Mouse (Mus musculus) hindbrain, embryonic 13.5 days (tissue): ENCODE data around the gene Zkscan6. TPM values are rescaled to one million over a fixed set of nuclear protein-coding genes. Genes with fewer than 3 reads are reported as not detected.

Source experiments
- ATAC-seq: fragments of 200-750 bp; cut with Nextera tagmentation; 2 replicates; pipeline ENCODE4 v1.8.0; 2017; ENCODE audit warnings: moderate TSS enrichment; ENCODE audit not compliant: low FRiP score
- H3K27ac ChIP-seq: fragments of 300-500 bp; sonication (generic); 2 replicates; pipeline ENCODE4 v1.5.1; 2015; ENCODE audit warnings: inconsistent platforms, mild to moderate bottlenecking, moderate library complexity
- H3K27me3 ChIP-seq: fragments of 300-500 bp; sonication (generic); 2 replicates; pipeline ENCODE4 v1.6.1; 2015; ENCODE audit warnings: mild to moderate bottlenecking, inconsistent platforms
- H3K36me3 ChIP-seq: fragments of 300-500 bp; sonication (generic); 2 replicates; pipeline ENCODE4 v1.6.1; 2015; ENCODE audit warnings: mild to moderate bottlenecking, inconsistent platforms
- H3K4me1 ChIP-seq: fragments of 300-500 bp; sonication (generic); replicated peaks from 2 replicates; pipeline ENCODE4 v1.6.1; 2015; ENCODE audit warnings: inconsistent platforms
- H3K4me2 ChIP-seq: fragments of 300-500 bp; sonication (generic); 2 replicates; pipeline ENCODE4 v1.6.1; 2015; ENCODE audit warnings: inconsistent platforms, mild to moderate bottlenecking, moderate library complexity
- H3K4me3 ChIP-seq: fragments of 300-500 bp; sonication (generic); 2 replicates; pipeline ENCODE4 v1.5.1; 2015; ENCODE audit warnings: mild to moderate bottlenecking, inconsistent platforms
- H3K9ac ChIP-seq: fragments of 300-500 bp; sonication (generic); 2 replicates; pipeline ENCODE4 v1.6.1; 2015; ENCODE audit warnings: mild to moderate bottlenecking, inconsistent platforms
- H3K9me3 ChIP-seq: fragments of 300-500 bp; sonication (generic); 2 replicates; pipeline ENCODE4 v1.6.1; 2016; ENCODE audit warnings: inconsistent platforms
- WGBS: fragments of 180-500 bp; shearing (Covaris S2); methylation state at CpG from one replicate; pipeline ENCODE4 v1.1.7; 2015; 5-methylcytosine and 5-hydroxymethylcytosine counted together
- polyA plus RNA-seq: library from polyadenylated mRNA; unstranded; fragments of >200 nt; fragmentation: Nextera tagmentation; extraction: Ambion mirVana; gene quantifications from 2 replicates; pipeline ENCODE4 v1.2.1, GENCODE M21; 2015

The Zkscan6 gene
- 19.8 and 21.7 TPM in 2 replicates for polyA plus RNA-seq

GRCm38 (mm10) chr11:65806909-65807504, at the start of gene Zkscan6:
Gene Zkscan6 (plus strand): TSS chr11:65807175.
- under 1% methylated on average over 58 of the region's 58 CpGs for WGBS
- peak within 1 kb of the TSS; percentile 89 for H3K4me2 ChIP-seq
- peak; percentile 96 for ATAC-seq
- H3K4me3 ChIP-seq = peak within 1 kb of the TSS; percentile 82
- H3K27me3 ChIP-seq = 0 out of 2 replicates have a peak, but pooled peaks cover 2% of the 10 kb centered on the region
- peaks cover 28% of the 10 kb centered on the region for H3K4me1 ChIP-seq
- peak within 1 kb of the TSS; percentile 84 for H3K9ac ChIP-seq
- peak within 1 kb of the TSS; percentile 83 for H3K27ac ChIP-seq
- H3K9me3 ChIP-seq = no peaks in the 10 kb centered on the region
- H3K36me3 ChIP-seq = no peaks in the 10 kb centered on the region

DNA sequence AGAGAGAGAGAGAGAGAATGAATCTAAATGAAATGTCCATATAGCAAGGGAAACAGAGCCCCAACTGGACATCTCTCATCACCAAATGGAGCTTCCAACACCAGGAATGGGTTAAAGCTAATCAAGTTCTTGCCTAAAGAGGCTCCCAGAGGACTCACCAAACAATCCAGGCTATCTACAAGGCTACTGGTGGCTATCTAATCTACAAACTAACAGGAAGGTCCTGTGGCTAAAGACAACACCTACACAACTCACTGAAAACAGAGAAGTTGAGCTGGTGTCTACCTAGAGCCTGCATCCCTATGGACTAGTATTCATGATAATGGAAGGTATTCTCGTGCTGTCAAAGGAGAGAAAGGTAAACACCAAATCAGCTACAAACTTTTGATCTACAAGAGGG, 47.6 kb upstream of the Zkscan6 start:
- 0 out of 2 replicates have a peak, but pooled peaks cover 2% of the 10 kb centered on the region for H3K36me3 ChIP-seq
- H3K4me3 ChIP-seq = no peak overlapping the region
- ATAC-seq = no peak
- no peak overlapping the region for H3K27ac ChIP-seq
- no peaks in the 10 kb centered on the region for H3K4me1 ChIP-seq
- H3K9ac ChIP-seq = no peak overlapping the region
- WGBS = 100% methylated on average over 1 of the region's 1 CpGs
- H3K9me3 ChIP-seq = no peaks in the 10 kb centered on the region
- no peak overlapping the region for H3K4me2 ChIP-seq
- no peaks in the 10 kb centered on the region for H3K27me3 ChIP-seq

- Histone ChIP-seq H3K27ac (no peak overlapping the region), H3K9me3 (no peaks in the 10 kb centered on the region), H3K4me1 (no peaks in the 10 kb centered on the region), H3K27me3 (no peaks in the 10 kb centered on the region), H3K4me3 (no peak overlapping the region), H3K9ac (no peak overlapping the region), H3K36me3 (no peaks in the 10 kb centered on the region), H3K4me2 (no peak overlapping the region)
- ATAC-seq = no peak
- 96% methylated on average over 2 of the region's 2 CpGs for WGBS
Observed at GRCm38 (mm10) chr11:65760912-65761311, 46.1 kb upstream of the Zkscan6 start.

GRCm38 (mm10) chr11:65768445-65768844, 38.5 kb upstream of the Zkscan6 start:
- Histone ChIP-seq H3K4me3 (no peak overlapping the region), H3K27me3 (no peaks in the 10 kb centered on the region), H3K9ac (no peak overlapping the region), H3K27ac (no peak overlapping the region), H3K36me3 (no peaks in the 10 kb centered on the region), H3K4me1 (peaks cover 12% of the 10 kb centered on the region), H3K4me2 (no peak overlapping the region), H3K9me3 (no peaks in the 10 kb centered on the region)
- no peak for ATAC-seq

GRCm38 (mm10) chr11:65769990-65770389, 37.0 kb upstream of the Zkscan6 start:
- Histone ChIP-seq H3K9me3 (no peaks in the 10 kb centered on the region), H3K36me3 (no peaks in the 10 kb centered on the region), H3K4me1 (peaks cover 12% of the 10 kb centered on the region), H3K4me2 (no peak overlapping the region), H3K9ac (no peak overlapping the region), H3K27me3 (no peaks in the 10 kb centered on the region), H3K27ac (no peak overlapping the region), H3K4me3 (no peak overlapping the region)
- ATAC-seq = no peak
- 72% methylated on average over 5 of the region's 5 CpGs for WGBS

DNA sequence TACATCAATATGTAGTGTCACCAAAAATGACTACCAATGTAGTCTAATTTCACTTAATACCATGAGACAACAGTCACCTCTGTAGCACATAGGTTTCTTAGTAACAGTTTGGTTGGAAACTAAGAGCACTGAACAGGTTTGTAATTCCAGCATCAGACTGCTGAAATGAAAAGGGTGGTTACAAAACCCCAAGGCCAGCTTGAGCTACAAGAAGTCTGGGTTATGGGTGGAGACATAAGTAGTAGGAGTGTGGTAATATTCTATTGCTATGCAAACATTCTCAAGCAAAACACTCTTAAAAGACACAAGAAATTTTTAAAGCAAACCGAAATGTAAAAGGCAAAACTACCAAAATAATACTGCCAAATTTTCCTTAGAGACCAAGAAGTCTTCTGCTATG, 35.4 kb upstream of the Zkscan6 start:
- Histone ChIP-seq H3K4me1 (peaks cover 12% of the 10 kb centered on the region), H3K4me3 (no peak overlapping the region)
- 100% methylated on average over 1 of the region's 1 CpGs for WGBS

GRCm38 (mm10) chr11:65773535-65773934, 33.4 kb upstream of the Zkscan6 start:
- no peaks in the 10 kb centered on the region for H3K36me3 ChIP-seq
- no peak overlapping the region for H3K9ac ChIP-seq
- H3K4me3 ChIP-seq = no peak overlapping the region

More for the DNA sequence above, 35.4 kb upstream of the Zkscan6 start:
- ATAC-seq = no peak
- no peaks in the 10 kb centered on the region for H3K27me3 ChIP-seq
- no peak overlapping the region for H3K9ac ChIP-seq
- H3K36me3 ChIP-seq = no peaks in the 10 kb centered on the region
- H3K9me3 ChIP-seq = no peaks in the 10 kb centered on the region
- H3K27ac ChIP-seq = no peak overlapping the region
- H3K4me2 ChIP-seq = no peak overlapping the region

DNA sequence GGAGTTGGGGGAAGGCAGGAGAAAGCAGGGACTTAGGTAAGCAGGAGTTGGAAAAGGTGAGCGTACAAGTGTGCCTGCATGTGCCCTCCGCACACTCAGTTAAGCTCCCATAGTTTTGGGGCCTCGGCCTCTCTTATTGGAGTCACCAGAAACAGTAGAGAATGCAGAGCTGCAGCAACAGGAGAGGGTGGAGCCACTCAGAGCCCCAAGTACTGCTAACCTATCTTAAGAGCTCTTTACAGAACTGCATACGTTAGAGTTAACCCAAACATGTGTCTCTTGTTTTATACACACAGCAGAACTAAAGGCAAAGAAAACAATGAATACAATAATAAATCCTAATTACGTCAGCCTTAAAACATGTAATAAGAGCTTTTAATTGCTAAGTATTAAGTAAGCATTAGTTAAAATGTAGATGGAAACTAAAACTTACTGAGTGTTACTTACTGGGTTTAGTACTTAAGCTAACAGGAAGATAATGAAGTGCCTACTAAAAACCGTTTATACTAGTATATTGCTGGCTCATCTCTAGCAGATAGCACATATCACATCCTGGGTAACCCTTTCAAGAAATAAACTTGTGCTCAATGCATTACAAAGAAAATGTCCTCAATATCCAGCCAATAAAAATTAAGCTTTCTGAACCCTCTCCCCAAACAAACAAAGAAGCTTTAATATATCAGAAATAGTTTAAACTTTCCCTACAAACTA, 32.9 kb upstream of the Zkscan6 start:
- ATAC-seq = no peak
- H3K4me3 ChIP-seq = no peak overlapping the region
- H3K27ac ChIP-seq = no peak overlapping the region
- WGBS = 84% methylated on average over 6 of the region's 6 CpGs
- no peaks in the 10 kb centered on the region for H3K27me3 ChIP-seq
- H3K9ac ChIP-seq = no peak overlapping the region
- H3K9me3 ChIP-seq = no peaks in the 10 kb centered on the region
- no peak overlapping the region for H3K4me2 ChIP-seq
- H3K4me1 ChIP-seq = peaks cover 10% of the 10 kb centered on the region
- no peaks in the 10 kb centered on the region for H3K36me3 ChIP-seq

More at GRCm38 (mm10) chr11:65773535-65773934, 33.4 kb upstream of the Zkscan6 start:
- H3K27ac ChIP-seq = no peak overlapping the region
- no peaks in the 10 kb centered on the region for H3K9me3 ChIP-seq
- H3K4me2 ChIP-seq = no peak overlapping the region
- 91% methylated on average over 2 of the region's 2 CpGs for WGBS
- no peaks in the 10 kb centered on the region for H3K27me3 ChIP-seq
- peaks cover 14% of the 10 kb centered on the region for H3K4me1 ChIP-seq
- ATAC-seq = no peak

- H3K27me3 ChIP-seq = no peaks in the 10 kb centered on the region
- no peak overlapping the region for H3K4me2 ChIP-seq
- no peaks in the 10 kb centered on the region for H3K9me3 ChIP-seq
- H3K4me3 ChIP-seq = no peak overlapping the region
- 73% methylated on average over 2 of the region's 2 CpGs for WGBS
- H3K36me3 ChIP-seq = peaks cover 15% of the 10 kb centered on the region
- ATAC-seq = no peak
- no peak overlapping the region for H3K9ac ChIP-seq
- no peak overlapping the region for H3K27ac ChIP-seq
- H3K4me1 ChIP-seq = peaks cover 13% of the 10 kb centered on the region
Observed at GRCm38 (mm10) chr11:65776906-65777611, 29.9 kb upstream of the Zkscan6 start.

DNA sequence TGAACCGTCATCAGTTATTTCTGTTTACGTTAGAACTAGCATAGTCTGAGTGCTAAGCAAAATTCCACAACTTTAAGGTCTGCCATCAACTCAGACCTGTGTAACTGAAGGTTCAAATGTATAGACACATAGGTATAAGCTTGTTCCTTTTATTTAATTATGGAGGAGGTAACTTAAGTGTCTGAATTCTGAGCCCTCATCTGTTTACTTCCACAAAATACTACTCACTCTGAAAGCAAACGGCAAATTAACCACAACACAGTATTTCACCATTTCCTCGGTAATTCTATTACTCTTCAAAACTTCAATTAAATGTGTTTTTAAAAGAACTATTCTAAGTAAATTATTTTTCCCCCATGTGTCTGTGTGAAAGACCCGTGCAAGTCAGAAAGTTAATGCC, 29.2 kb upstream of the Zkscan6 start:
- H3K9ac ChIP-seq = no peak overlapping the region
- no peaks in the 10 kb centered on the region for H3K9me3 ChIP-seq
- H3K4me3 ChIP-seq = no peak overlapping the region
- ATAC-seq = no peak
- 81% methylated on average over 5 of the region's 5 CpGs for WGBS
- H3K4me2 ChIP-seq = no peak overlapping the region
- H3K27me3 ChIP-seq = no peaks in the 10 kb centered on the region
- peaks cover 13% of the 10 kb centered on the region for H3K4me1 ChIP-seq
- H3K27ac ChIP-seq = no peak overlapping the region
- H3K36me3 ChIP-seq = peaks cover 15% of the 10 kb centered on the region

DNA sequence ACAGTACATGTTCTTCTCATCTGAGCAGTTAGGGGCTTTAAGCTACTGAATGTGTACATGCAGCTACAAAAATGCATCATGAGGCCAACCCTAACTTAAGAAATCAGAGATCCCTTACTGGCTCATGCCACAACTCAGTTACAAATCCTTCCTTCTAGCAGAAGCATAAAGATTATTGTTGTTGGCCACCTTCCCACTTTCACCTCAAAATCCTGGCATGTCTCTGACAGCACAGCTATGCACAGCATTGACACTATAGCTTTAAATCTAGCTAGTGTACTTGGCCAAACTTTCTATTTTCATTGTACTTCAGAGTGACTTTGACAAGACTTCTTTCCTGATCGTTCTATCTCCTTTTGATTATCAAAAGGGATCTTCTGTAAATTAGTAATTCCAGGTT, 27.9 kb upstream of the Zkscan6 start:
- Histone ChIP-seq H3K27me3 (no peaks in the 10 kb centered on the region), H3K36me3 (peaks cover 15% of the 10 kb centered on the region), H3K9ac (no peak overlapping the region), H3K4me3 (no peak overlapping the region), H3K4me2 (no peak overlapping the region), H3K27ac (no peak overlapping the region), H3K9me3 (no peaks in the 10 kb centered on the region), H3K4me1 (peaks cover 16% of the 10 kb centered on the region)
- no peak for ATAC-seq
- WGBS = 83% methylated on average over 1 of the region's 1 CpGs

GRCm38 (mm10) chr11:65779578-65779977, 27.4 kb upstream of the Zkscan6 start:
- ATAC-seq = no peak
- no peak overlapping the region for H3K4me2 ChIP-seq
- H3K4me1 ChIP-seq = peaks cover 16% of the 10 kb centered on the region
- H3K9me3 ChIP-seq = no peaks in the 10 kb centered on the region
- H3K9ac ChIP-seq = no peak overlapping the region
- H3K4me3 ChIP-seq = no peak overlapping the region
- no peaks in the 10 kb centered on the region for H3K27me3 ChIP-seq
- peaks cover 15% of the 10 kb centered on the region for H3K36me3 ChIP-seq
- WGBS = 88% methylated on average over 1 of the region's 1 CpGs
- H3K27ac ChIP-seq = no peak overlapping the region
